Mouse (Mus musculus) ES-E14 (cell line): ENCODE results near the gene Leprot. TPM values are rescaled to one million over a fixed set of nuclear protein-coding genes. Genes with fewer than 3 reads are reported as not detected.
A peak's percentile ranks its signal among the peaks of the same experiment; 100 is the strongest.

Experiments used
- DNase-seq: peaks from one replicate; pipeline ENCODE4 v3.0.0-alpha.2; 2013; ENCODE audit warnings: low read depth, low spot score
- H3K27ac ChIP-seq: 2 replicates; pipeline ENCODE4 v1.5.1; 2012; ENCODE audit warnings: low read depth, mild to moderate bottlenecking, low read length, moderate library complexity, mixed read lengths; ENCODE audit not compliant: poor library complexity, insufficient read depth, severe bottlenecking
- H3K36me3 ChIP-seq: 2 replicates; pipeline ENCODE4 v1.6.1; 2012; ENCODE audit warnings: mild to moderate bottlenecking, low read length, moderate library complexity, mixed read lengths; ENCODE audit not compliant: control insufficient read depth, poor library complexity, insufficient read depth, severe bottlenecking
- H3K4me1 ChIP-seq, 2 experiments: fragments of 150-350 bp in 1 of 2; sonication (generic) in 1 of 2; 2 replicates each; pipeline ENCODE4 v1.6.1; 2012; ENCODE audit warnings: low read length in 2 of 2, mild to moderate bottlenecking in 1 of 2, mixed read lengths in 1 of 2; ENCODE audit not compliant: control insufficient read depth in 2 of 2, insufficient read depth in 2 of 2, poor library complexity in 1 of 2
- H3K4me3 ChIP-seq, 2 experiments: fragments of 150-350 bp in 1 of 2; sonication (generic) in 1 of 2; 2 replicates each; pipeline ENCODE4 v1.5.1; 2012; ENCODE audit warnings: low read length in 2 of 2, low read depth in 1 of 2, mild to moderate bottlenecking in 1 of 2, mixed read lengths in 1 of 2; ENCODE audit not compliant: insufficient read depth in 1 of 2, poor library complexity in 1 of 2, severe bottlenecking in 1 of 2
- H3K9ac ChIP-seq: 2 replicates; pipeline ENCODE4 v1.6.1; 2012; ENCODE audit warnings: low read depth, mild to moderate bottlenecking, low read length, mixed read lengths; ENCODE audit not compliant: poor library complexity, insufficient read depth, severe bottlenecking
- H3K9me3 ChIP-seq: fragments of 150-350 bp; sonication (generic); 2 replicates; pipeline ENCODE4 v1.6.1; 2012; ENCODE audit warnings: low read depth, mild to moderate bottlenecking, low read length; ENCODE audit not compliant: control insufficient read depth, insufficient read depth
- CHD2 ChIP-seq: IDR thresholded peaks from 2 replicates; pipeline ENCODE4 v1.6.1; 2014; ENCODE audit warnings: mild to moderate bottlenecking, low read depth, low read length, inconsistent platforms
- HCFC1 ChIP-seq: IDR thresholded peaks from 2 replicates; pipeline ENCODE4 v1.6.1; 2012; ENCODE audit warnings: low read length, inconsistent platforms, borderline replicate concordance; ENCODE audit not compliant: insufficient read depth
- MAFK ChIP-seq: IDR thresholded peaks from 2 replicates; pipeline ENCODE4 v1.6.1; 2014; ENCODE audit warnings: mild to moderate bottlenecking, low read depth, low read length, inconsistent platforms; ENCODE audit not compliant: insufficient read depth
- ZC3H11A ChIP-seq: IDR thresholded peaks from 2 replicates; pipeline ENCODE4 v1.6.1; 2012; ENCODE audit warnings: low read depth, mild to moderate bottlenecking, inconsistent platforms, low read length, borderline replicate concordance
- ZNF384 ChIP-seq: IDR thresholded peaks from 2 replicates; pipeline ENCODE4 v1.6.1; 2012; ENCODE audit warnings: low read depth, low read length, inconsistent platforms
- in situ Hi-C, 2 experiments: fragments of 600-800 bp; cut with MboI; formaldehyde crosslinking; loops; one replicate each; pipeline ENCODE4 v1.15.1; 2025; ENCODE audit warnings: low sequenced_read_pairs in 2 of 2, inconsistent platforms in 1 of 2; ENCODE audit not compliant: unreplicated experiment in 2 of 2
- total RNA-seq: library from RNA; depleted of rRNA; stranded (reverse); fragments of 300-350 nt; gene quantifications from 2 replicates; pipeline ENCODE4 v1.2.3, GENCODE M21; 2012; rRNA removed

Gene Leprot
- 81.6 and 111 TPM in 2 replicates for total RNA-seq

DNA sequence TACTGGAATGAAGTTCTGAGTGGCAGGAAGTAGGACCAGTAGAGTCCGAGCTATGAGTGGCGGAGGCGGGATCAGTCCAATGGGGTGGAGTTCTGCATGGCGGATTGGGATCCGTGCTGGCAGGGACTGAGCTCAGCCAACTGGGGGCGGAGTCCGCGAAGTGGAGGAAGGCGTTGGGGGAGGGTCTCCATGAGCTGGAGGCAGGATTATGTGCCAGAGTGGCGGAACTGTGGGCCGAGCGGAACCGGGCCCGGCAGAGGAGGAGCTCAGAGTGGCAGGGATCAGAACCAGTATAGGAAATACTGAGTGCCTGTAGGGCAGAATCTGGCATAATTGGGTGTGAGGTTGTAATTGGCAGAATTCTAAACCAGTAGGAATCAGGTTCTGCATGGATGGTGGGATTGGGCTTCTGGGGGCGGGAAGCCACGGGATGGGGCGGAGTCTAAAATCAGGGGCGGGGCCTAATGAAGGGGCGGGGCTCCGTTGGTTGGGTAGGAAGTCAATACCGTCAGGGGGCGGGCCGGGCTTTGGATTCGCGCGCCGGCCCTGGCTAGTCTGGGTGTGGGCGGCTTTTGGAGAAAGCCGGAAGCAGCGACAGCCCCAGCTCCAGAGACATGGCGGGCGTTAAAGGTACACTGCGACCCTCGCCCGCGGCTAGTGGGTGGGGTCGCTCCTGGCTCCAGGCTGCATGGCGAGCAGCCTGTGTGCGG is at the start of gene Leprot:
Gene Leprot (plus strand): TSS at position 523 of the 710 bp plus-strand sequence.
- Histone ChIP-seq H3K9me3 (no peaks in the 10 kb centered on the region), H3K36me3 (no peaks in the 10 kb centered on the region), H3K9ac (peak within 1 kb of the TSS; percentile 94), H3K27ac (peak within 1 kb of the TSS; percentile 79), H3K4me1 (peaks cover 6% of the 10 kb centered on the region in 2 experiments; a peak in 2 of 4 replicates), H3K4me3 (peak within 1 kb of the TSS; percentile 92 to 94)
- TF ChIP-seq CHD2 = peak; percentile 84
- no peak for TF ChIP-seq ZC3H11A
- TF ChIP-seq ZNF384 = no peak
- TF ChIP-seq HCFC1 = 0 out of 2 replicates have a peak, but pooled peaks have one; percentile 43
- no peak for TF ChIP-seq MAFK
- in situ Hi-C loops = no loop called here
- peak; percentile 99 for DNase-seq

DNA sequence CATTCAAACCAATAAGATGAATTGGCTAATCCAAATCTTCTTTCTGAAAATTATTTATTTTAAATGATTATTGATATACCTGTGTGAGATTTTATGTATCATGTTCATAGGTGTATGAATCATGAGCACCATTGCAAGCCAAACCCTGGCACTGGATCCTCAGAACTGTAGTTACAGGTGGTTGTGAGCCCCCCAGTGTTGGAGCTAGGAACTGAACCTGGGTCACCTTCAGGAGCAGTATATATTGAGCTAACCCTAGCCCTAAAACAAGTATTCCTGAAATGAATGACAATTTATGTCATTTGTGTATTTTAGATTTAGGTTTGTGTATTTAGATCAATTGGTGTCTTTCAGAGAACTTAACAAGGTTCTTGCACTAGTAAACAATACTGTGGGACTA is 45.8 kb upstream of the Leprot start:
- peak; percentile 29; the same call in 1 of the 2 replicates for TF ChIP-seq ZC3H11A
- no peak for TF ChIP-seq HCFC1
- no peak overlapping the region for H3K9ac ChIP-seq
- H3K27ac ChIP-seq = no peak overlapping the region
- peak; percentile 24 for DNase-seq
- in situ Hi-C loops = no loop called here
- H3K4me3 ChIP-seq = no peak overlapping the region
- no peaks in the 10 kb centered on the region for H3K4me1 ChIP-seq
- no peaks in the 10 kb centered on the region for H3K36me3 ChIP-seq
- H3K9me3 ChIP-seq = no peaks in the 10 kb centered on the region

DNA sequence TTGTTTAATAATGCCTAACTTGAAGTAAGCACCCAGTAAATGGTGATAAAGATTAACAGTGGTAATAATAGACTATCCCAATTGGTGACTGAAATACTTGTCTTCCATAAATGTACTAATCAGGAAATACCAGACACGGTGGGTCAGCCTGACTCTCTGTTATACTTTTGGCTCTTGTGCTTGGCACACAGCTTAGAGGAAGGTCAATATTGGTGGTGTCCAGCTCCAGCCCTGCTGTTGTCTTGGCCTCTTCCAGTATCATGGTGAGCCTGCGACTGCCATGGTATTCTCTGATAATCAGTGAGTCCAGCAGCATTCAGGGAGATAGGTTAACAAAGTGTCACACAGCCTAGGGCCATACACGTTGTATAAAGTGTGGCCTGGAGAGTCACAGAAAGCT is 43.9 kb upstream of the Leprot start:
- no peak overlapping the region for H3K27ac ChIP-seq
- in situ Hi-C loops = no loop called here

GRCm38 (mm10) chr4:101616520-101616919 is 31.0 kb upstream of the Leprot start:
- DNase-seq = no peak
- no peak overlapping the region for H3K4me3 ChIP-seq
- no peaks in the 10 kb centered on the region for H3K9me3 ChIP-seq
- H3K27ac ChIP-seq = no peak overlapping the region
- in situ Hi-C loops = no loop called here
- H3K9ac ChIP-seq = no peak overlapping the region
- H3K36me3 ChIP-seq = peaks cover 2% of the 10 kb centered on the region; the same call in 1 of the 2 replicates
- TF ChIP-seq CHD2 (no peak), MAFK (no peak), HCFC1 (no peak), ZNF384 (no peak), ZC3H11A (no peak)
- no peaks in the 10 kb centered on the region; a peak in 1 of 4 replicates for H3K4me1 ChIP-seq

More for the DNA sequence above, 43.9 kb upstream of the Leprot start:
- no peaks in the 10 kb centered on the region for H3K4me1 ChIP-seq
- no peak overlapping the region for H3K4me3 ChIP-seq
- no peak for TF ChIP-seq CHD2
- TF ChIP-seq ZNF384 = no peak
- TF ChIP-seq HCFC1 = no peak
- no peak for TF ChIP-seq ZC3H11A
- TF ChIP-seq MAFK = no peak
- DNase-seq = no peak
- H3K9me3 ChIP-seq = no peaks in the 10 kb centered on the region
- H3K9ac ChIP-seq = no peak overlapping the region
- H3K36me3 ChIP-seq = no peaks in the 10 kb centered on the region
